Mouse (Mus musculus) layer of hippocampus, adult 11-12 months (tissue): ENCODE measurements around the gene Kank2.
A peak's percentile ranks its signal among the peaks of the same experiment; 100 is the strongest.

Source experiments
- DNase-seq: peaks from one replicate; pipeline ENCODE4 v3.0.0; 2022; ENCODE audit warnings: low spot score

The Kank2 gene

GRCm38 (mm10) chr9:21750370-21750769 lies 48.2 kb downstream of the Kank2 start:
- no peak for DNase-seq

- no peak for DNase-seq
Measured at GRCm38 (mm10) chr9:21749382-21750118, 49.0 kb downstream of the Kank2 start.

- DNase-seq = no peak
Measured at GRCm38 (mm10) chr9:21748491-21748890, 50.1 kb downstream of the Kank2 start.

- DNase-seq = no peak
Measured at GRCm38 (mm10) chr9:21748033-21748432, 50.5 kb downstream of the Kank2 start.

- no peak for DNase-seq
Measured at GRCm38 (mm10) chr9:21747238-21747774, 51.2 kb downstream of the Kank2 start.

GRCm38 (mm10) chr9:21741514-21741913 lies 57.0 kb downstream of the Kank2 start:
- no peak for DNase-seq

GRCm38 (mm10) chr9:21740427-21740826 lies 58.1 kb downstream of the Kank2 start:
- no peak for DNase-seq

GRCm38 (mm10) chr9:21738776-21739175 lies 59.8 kb downstream of the Kank2 start:
- DNase-seq = no peak

GRCm38 (mm10) chr9:21737188-21737587 lies 61.4 kb downstream of the Kank2 start:
- peak; percentile 29 for DNase-seq

- no peak for DNase-seq
Measured at GRCm38 (mm10) chr9:21736580-21736979, 62.0 kb downstream of the Kank2 start.

- no peak for DNase-seq
Measured at GRCm38 (mm10) chr9:21735126-21735525, 63.4 kb downstream of the Kank2 start.

- no peak for DNase-seq
Measured at GRCm38 (mm10) chr9:21733989-21734388, 64.6 kb downstream of the Kank2 start.

- DNase-seq = no peak
Measured at GRCm38 (mm10) chr9:21733446-21733845, 65.1 kb downstream of the Kank2 start.

GRCm38 (mm10) chr9:21732288-21732687 lies 66.3 kb downstream of the Kank2 start:
- no peak for DNase-seq

GRCm38 (mm10) chr9:21729264-21729663 lies 69.3 kb downstream of the Kank2 start:
- DNase-seq = no peak

- no peak for DNase-seq
Measured at GRCm38 (mm10) chr9:21728261-21728832, 70.2 kb downstream of the Kank2 start.

GRCm38 (mm10) chr9:21726218-21726975 lies 72.1 kb downstream of the Kank2 start:
- DNase-seq = no peak

- DNase-seq = no peak
Measured at GRCm38 (mm10) chr9:21725224-21726121, 73.1 kb downstream of the Kank2 start.

GRCm38 (mm10) chr9:21724147-21724536 lies 74.4 kb downstream of the Kank2 start:
- DNase-seq = peak; percentile 91

GRCm38 (mm10) chr9:21723377-21724146 lies 75.0 kb downstream of the Kank2 start, which contains the start of gene Ldlr:
Gene Ldlr (plus strand): TSS chr9:21723483.
- peak; percentile 80 for DNase-seq

GRCm38 (mm10) chr9:21721036-21721435 lies 77.5 kb downstream of the Kank2 start:
- DNase-seq = no peak
